Mouse (Mus musculus) inflammation-experienced regulatory T-cells, adult 6 months (primary cell): ENCODE results near the gene Afm. TPM values are rescaled to one million over a fixed set of nuclear protein-coding genes. Genes with fewer than 3 reads are reported as not detected.

Source experiments
- polyA plus RNA-seq, 3 experiments: library from polyadenylated mRNA; unstranded; fragments of 100-300 nt; shearing (Covaris generic); gene quantifications; one replicate each; pipeline ENCODE4 v1.2.1; 2017

The Afm gene
- polyA plus RNA-seq, 3 experiments from 2014 or later = not detected

Other genes starting within 250 kb of the Afm start
- gene Ankrd17, start 152.4 kb upstream of the Afm start, polyA plus RNA-seq = 10 to 100 TPM; 40.5 to 64.2 (median 52.0) TPM
- 1 to 10 TPM in 2 of 3 experiments, under 1 TPM in 1; 0.70 to 3.1 (median 1.4) TPM for gene Gm9958, start 151.7 kb upstream of the Afm start, polyA plus RNA-seq
- gene Alb, start 58.0 kb upstream of the Afm start, polyA plus RNA-seq = not detected
- gene Afp, start 28.2 kb upstream of the Afm start, polyA plus RNA-seq = 1 to 10 TPM in 2 of 3 experiments, under 1 TPM in 1; 0.52 to 2.9 (median 2.1) TPM
- gene 5830473C10Rik, start 42.2 kb downstream of the Afm start, polyA plus RNA-seq = under 1 TPM in 1 of 3 experiments, not detected in 2; 0.30 TPM
- 1 to 10 TPM; 1.7 to 3.9 (median 2.1) TPM for gene Rassf6, start 121.7 kb downstream of the Afm start, polyA plus RNA-seq
- gene Cxcl5, start 240.4 kb downstream of the Afm start, polyA plus RNA-seq = not detected
- under 1 TPM in 1 of 3 experiments, not detected in 2; 0.67 TPM for gene Ppbp, start 249.6 kb downstream of the Afm start, polyA plus RNA-seq